Mouse (Mus musculus) hindbrain, embryonic 12.5 days (tissue): ENCODE measurements around the gene Fcgr4. TPM values are rescaled to one million over a fixed set of nuclear protein-coding genes. Genes with fewer than 3 reads are reported as not detected.

Experiments
- ATAC-seq: fragments of 200-750 bp; cut with Nextera tagmentation; 2 replicates; pipeline ENCODE4 v1.8.0; 2017; ENCODE audit warnings: moderate TSS enrichment; ENCODE audit not compliant: low FRiP score
- H3K27ac ChIP-seq: fragments of 300-500 bp; sonication (generic); 2 replicates; pipeline ENCODE4 v1.5.1; 2016; ENCODE audit warnings: mild to moderate bottlenecking
- H3K27me3 ChIP-seq: fragments of 300-500 bp; sonication (generic); 2 replicates; pipeline ENCODE4 v1.6.1; 2016; ENCODE audit warnings: mild to moderate bottlenecking
- H3K36me3 ChIP-seq: fragments of 300-500 bp; sonication (generic); 2 replicates; pipeline ENCODE4 v1.6.1; 2016; ENCODE audit warnings: mild to moderate bottlenecking
- H3K4me1 ChIP-seq: fragments of 300-500 bp; sonication (generic); 2 replicates; pipeline ENCODE4 v1.6.1; 2016
- H3K4me2 ChIP-seq: fragments of 300-500 bp; sonication (generic); replicated peaks from 2 replicates; pipeline ENCODE4 v1.6.1; 2016; ENCODE audit warnings: mild to moderate bottlenecking
- H3K4me3 ChIP-seq: fragments of 300-500 bp; sonication (generic); 2 replicates; pipeline ENCODE4 v1.5.1; 2016; ENCODE audit warnings: mild to moderate bottlenecking
- H3K9ac ChIP-seq: fragments of 300-500 bp; sonication (generic); 2 replicates; pipeline ENCODE4 v1.6.1; 2016; ENCODE audit warnings: mild to moderate bottlenecking, moderate library complexity
- H3K9me3 ChIP-seq: fragments of 300-500 bp; sonication (generic); replicated peaks from 2 replicates; pipeline ENCODE4 v1.6.1; 2016; ENCODE audit warnings: mild to moderate bottlenecking
- WGBS: fragments of 180-500 bp; shearing (Covaris S2); methylation state at CpG from one replicate; pipeline ENCODE4 v1.1.7; 2016; 5-methylcytosine and 5-hydroxymethylcytosine counted together
- polyA plus RNA-seq: library from polyadenylated mRNA; unstranded; fragments of >200 nt; fragmentation: Nextera tagmentation; extraction: Ambion mirVana; gene quantifications from 2 replicates; pipeline ENCODE4 v1.2.1, GENCODE M21; 2016

Gene Fcgr4
- polyA plus RNA-seq, 1 experiment from 2014 or later = 0.45 TPM

DNA sequence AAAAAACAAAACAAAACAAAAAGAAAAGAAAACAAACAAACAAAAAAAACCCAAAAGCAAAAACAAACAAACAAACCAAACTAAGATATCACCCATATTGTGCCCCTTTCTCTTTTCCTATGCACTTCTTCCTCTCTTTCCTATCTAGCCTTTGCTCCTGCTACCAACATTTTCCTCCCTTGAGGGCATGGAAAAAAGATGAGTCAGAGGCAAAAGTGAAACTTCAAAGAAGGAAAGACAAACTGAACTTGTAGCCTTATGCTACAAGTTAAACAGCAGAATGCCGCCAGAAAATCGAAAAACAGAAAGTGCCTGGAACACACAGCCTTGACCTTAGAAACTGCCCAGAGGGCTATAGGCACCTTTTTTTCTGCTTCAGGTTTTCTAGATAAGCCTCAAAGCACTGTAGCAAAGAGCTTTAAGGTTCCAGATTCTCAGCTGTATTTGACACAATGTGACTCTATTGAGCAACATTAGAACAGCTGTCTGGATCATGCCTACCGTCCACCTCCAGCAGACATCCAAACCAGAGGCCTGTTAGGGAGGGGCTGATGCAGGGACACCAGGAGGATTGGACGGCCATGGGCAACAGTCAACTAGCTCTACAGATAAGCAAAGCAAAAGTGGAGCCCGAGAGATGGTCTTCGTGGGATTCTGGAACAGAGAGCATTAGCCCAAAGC, 1.9 kb upstream of the Fcgr4 start:
- Histone ChIP-seq H3K27ac (no peak overlapping the region), H3K27me3 (no peaks in the 10 kb centered on the region), H3K4me1 (no peaks in the 10 kb centered on the region), H3K9me3 (no peaks in the 10 kb centered on the region), H3K9ac (no peak overlapping the region), H3K36me3 (no peaks in the 10 kb centered on the region), H3K4me3 (no peak overlapping the region), H3K4me2 (no peak overlapping the region)
- WGBS = 93% methylated on average over 6 of the region's 6 CpGs
- ATAC-seq = no peak

DNA sequence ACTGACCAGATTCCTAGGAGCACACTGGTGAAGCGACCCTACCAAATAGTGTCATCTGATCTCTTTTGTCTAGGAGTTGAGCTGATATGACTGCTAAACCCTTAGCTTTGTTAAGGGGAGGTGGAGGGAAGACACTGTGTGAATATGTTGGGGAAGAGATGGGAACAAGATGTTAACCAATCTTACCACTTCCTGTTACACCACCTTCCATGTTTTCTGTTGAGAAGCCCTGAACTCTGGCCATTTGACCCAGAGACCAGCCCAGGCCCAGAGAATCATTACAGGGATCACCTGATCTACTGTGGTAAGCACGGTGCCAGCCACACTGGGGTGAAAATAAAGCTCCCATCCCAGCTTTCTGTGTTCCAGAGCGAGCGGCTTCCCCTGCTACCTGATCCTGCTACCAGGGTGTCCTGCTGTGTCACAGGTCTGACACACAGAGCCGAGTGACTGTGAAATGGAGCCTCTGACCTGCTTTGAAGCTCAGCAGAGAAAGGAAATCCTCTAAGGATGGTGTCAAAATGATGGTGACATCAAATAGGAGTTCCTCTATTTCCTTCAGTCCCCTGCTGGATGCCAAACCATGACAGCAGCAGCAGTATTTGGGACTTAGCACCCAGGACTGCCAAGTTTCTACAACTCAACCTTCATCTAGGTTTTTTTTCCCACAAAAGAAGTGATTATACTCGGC, 1.1 kb upstream of the Fcgr4 start:
- Histone ChIP-seq H3K27me3 (no peaks in the 10 kb centered on the region), H3K4me3 (no peak overlapping the region), H3K27ac (no peak overlapping the region), H3K9ac (no peak overlapping the region), H3K9me3 (no peaks in the 10 kb centered on the region), H3K4me1 (no peaks in the 10 kb centered on the region), H3K36me3 (no peaks in the 10 kb centered on the region), H3K4me2 (no peak overlapping the region)
- ATAC-seq = no peak
- 54% methylated on average over 6 of the region's 6 CpGs for WGBS

DNA sequence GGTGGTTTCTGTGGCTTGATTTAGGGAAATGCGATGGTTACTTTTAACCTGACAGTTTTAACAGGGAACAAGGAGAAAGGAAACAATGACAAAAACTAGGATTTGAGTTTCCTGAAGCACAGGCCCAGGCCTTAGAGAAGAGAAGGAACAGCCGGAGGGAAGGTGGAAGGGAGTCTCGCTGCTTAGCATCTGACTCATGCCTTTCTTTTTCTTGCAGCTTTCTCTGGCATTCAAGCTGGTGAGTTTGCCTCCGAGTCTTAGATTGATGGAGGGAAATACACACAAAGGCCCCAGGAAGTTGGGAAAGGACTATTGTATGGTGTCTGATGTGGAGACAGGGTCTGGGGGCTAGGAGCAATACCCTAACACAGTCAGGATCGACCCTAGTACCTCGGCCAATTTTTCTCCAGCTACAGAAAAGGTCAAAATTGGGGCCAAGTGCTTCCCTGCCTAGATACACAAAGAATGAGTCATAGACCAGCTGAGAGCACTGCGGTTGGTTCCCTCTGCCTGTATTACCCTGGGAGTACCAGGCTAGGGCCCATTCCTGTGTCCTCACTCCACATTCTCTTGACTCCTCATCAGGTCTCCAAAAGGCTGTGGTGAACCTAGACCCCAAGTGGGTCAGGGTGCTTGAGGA, 711 bp downstream of the Fcgr4 start:
- Histone ChIP-seq H3K4me3 (no peak overlapping the region), H3K27me3 (no peaks in the 10 kb centered on the region), H3K36me3 (no peaks in the 10 kb centered on the region), H3K9me3 (no peaks in the 10 kb centered on the region), H3K4me2 (no peak overlapping the region), H3K9ac (no peak overlapping the region), H3K27ac (no peak overlapping the region), H3K4me1 (no peaks in the 10 kb centered on the region)
- no peak for ATAC-seq
- WGBS = 77% methylated on average over 7 of the region's 7 CpGs

DNA sequence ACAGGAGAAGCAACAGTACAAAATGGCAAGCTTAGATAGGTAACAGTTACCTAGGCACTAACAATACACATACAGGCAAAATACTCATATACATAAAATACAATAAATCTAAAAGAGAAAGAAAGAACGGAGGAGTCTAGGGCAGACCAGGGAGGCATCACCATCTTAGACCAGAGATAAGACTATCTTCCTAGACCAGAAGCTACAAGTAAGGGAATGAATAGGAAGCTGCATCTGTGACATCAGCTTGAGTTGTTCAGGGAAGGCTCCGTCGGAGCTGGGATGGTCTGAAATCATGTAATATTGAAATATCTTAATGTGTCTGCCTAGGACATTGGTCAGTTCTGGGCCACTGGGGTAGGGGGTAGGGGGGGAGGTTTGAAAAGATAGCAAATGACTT, 13.0 kb downstream of the Fcgr4 start:
- Histone ChIP-seq H3K4me3 (no peak overlapping the region), H3K9me3 (no peaks in the 10 kb centered on the region), H3K4me1 (peaks cover 19% of the 10 kb centered on the region; the same call in 1 of the 2 replicates), H3K9ac (no peak overlapping the region), H3K27me3 (peaks cover 49% of the 10 kb centered on the region), H3K27ac (no peak overlapping the region), H3K36me3 (no peaks in the 10 kb centered on the region), H3K4me2 (no peak overlapping the region)
- no peak for ATAC-seq
- WGBS = 85% methylated on average over 3 of the region's 3 CpGs

DNA sequence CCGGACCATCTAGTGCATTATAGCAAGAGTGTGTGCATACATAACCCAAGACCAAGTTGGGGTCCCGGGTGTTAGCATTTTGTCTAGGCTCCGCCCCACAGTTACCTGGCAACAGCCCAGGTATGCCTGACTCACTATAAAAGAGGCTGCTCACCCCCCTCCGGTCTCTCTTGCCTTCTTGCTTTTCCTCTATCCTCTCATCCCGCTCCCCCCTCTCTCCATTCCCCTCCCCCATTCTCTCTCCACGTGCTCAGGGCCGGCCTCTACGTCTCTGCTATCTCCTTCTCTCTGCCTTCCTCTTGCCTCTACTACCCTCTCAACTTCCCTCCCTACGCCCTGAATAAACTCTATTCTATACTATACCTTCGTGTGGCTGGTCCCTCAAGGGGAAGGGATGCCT, 14.0 kb downstream of the Fcgr4 start:
- WGBS = 2% methylated on average over 10 of the region's 10 CpGs
- ATAC-seq = no peak
- no peaks in the 10 kb centered on the region for H3K36me3 ChIP-seq
- peak overlapping the region; percentile 56 for H3K4me3 ChIP-seq
- H3K27ac ChIP-seq = no peak overlapping the region
- H3K4me1 ChIP-seq = peaks cover 21% of the 10 kb centered on the region; the same call in 1 of the 2 replicates
- no peaks in the 10 kb centered on the region for H3K9me3 ChIP-seq
- H3K9ac ChIP-seq = peak overlapping the region; percentile 50
- peaks cover 49% of the 10 kb centered on the region for H3K27me3 ChIP-seq
- peak overlapping the region; percentile 83 for H3K4me2 ChIP-seq

DNA sequence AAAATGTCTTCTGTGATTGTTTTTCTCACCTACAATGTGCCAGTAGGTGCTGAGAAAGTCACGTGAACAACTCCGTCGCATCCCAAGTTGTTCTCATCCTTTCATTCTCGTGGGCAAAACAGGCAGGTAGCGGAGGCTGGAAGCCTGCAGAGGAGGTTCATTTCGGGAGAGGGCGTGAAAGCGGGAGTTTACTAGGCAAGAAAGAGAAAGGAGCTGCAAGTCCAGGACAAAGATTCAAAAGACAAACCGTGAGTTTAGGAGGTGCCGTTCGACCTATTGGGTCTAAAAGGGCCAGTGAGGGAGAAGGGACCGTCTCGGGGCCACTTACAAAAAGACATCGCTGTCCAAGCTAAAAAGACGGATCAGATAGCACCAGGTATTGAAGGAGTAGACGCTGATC, 14.5 kb downstream of the Fcgr4 start:
- WGBS = under 1% methylated on average over 16 of the region's 16 CpGs
- Histone ChIP-seq H3K4me3 (peak overlapping the region; percentile 56), H3K27me3 (peaks cover 49% of the 10 kb centered on the region), H3K9me3 (no peaks in the 10 kb centered on the region), H3K36me3 (no peaks in the 10 kb centered on the region), H3K27ac (no peak overlapping the region), H3K9ac (peak overlapping the region; percentile 50), H3K4me1 (peaks cover 21% of the 10 kb centered on the region; the same call in 1 of the 2 replicates), H3K4me2 (peak overlapping the region; percentile 83)
- 0 out of 2 replicates have a peak, but pooled peaks have one; percentile 3 for ATAC-seq

DNA sequence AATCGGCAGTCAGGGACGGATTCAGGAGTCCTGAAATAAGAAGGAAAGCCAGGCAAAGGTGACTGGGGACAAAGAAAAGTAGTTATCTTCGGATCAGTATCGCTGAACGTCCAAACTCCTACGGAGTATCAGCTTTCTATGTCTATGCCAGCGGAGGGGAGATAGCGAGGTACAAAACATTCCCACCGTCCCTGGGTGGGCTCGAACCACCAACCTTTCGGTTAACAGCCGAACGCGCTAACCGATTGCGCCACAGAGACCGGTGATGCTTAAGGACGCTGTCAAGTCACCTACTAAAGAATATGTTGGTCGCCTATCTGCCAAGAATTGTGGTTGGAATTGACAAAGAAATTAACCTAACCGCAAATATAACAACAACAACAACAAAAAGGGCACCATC, 15.0 kb downstream of the Fcgr4 start:
- Histone ChIP-seq H3K4me2 (peak overlapping the region; percentile 83), H3K4me1 (peaks cover 21% of the 10 kb centered on the region; the same call in 1 of the 2 replicates), H3K36me3 (no peaks in the 10 kb centered on the region), H3K27ac (no peak overlapping the region), H3K9ac (peak overlapping the region; percentile 50), H3K27me3 (peaks cover 49% of the 10 kb centered on the region), H3K4me3 (peak overlapping the region; percentile 56), H3K9me3 (no peaks in the 10 kb centered on the region)
- 0% methylated on average over 20 of the region's 20 CpGs for WGBS
- ATAC-seq = peak; percentile 69

DNA sequence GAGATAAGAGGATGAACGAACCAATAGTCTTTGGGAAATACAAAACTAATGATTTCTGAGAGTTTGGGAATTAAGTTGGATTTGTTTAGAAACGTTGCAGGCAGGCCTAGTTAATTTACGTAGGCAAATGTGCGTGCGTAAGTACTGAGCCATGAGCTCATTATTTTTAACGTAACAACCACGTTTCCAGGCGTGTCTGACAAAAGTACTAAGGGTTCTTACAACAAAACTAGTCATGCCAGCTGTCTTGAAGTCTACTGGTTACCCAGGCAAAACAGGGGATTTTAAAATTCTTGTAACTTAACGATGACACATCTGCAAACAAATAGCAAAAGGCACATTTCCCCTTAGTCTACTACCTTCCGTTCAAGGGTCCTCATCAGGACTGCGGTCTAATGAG, 15.5 kb downstream of the Fcgr4 start:
- Histone ChIP-seq H3K36me3 (no peaks in the 10 kb centered on the region), H3K4me1 (peaks cover 21% of the 10 kb centered on the region; the same call in 1 of the 2 replicates), H3K4me2 (peak overlapping the region; percentile 83), H3K9me3 (no peaks in the 10 kb centered on the region), H3K9ac (no peak overlapping the region), H3K4me3 (peak overlapping the region; percentile 56), H3K27me3 (peaks cover 49% of the 10 kb centered on the region), H3K27ac (no peak overlapping the region)
- 6% methylated on average over 11 of the region's 11 CpGs for WGBS
- no peak for ATAC-seq

DNA sequence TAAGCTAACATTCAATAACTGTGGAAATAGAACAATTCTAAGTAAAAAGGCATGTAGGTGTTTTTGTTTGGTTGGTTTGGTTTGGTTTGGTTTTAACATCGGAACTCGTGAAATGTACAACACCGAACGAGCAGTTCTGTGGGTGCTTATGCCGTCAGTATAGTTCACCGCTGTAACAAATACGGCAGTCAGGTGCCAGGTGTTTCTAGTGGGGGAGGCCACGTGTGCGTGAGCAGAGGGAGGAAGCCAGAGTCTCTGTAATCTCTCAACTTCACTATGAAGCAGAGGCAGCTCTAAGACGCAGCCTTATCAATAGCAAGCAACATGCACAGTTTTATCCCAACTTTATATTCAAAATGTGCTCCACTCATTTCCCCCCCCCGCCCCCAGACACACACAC, 16.9 kb downstream of the Fcgr4 start:
- ATAC-seq = no peak
- no peak overlapping the region for H3K27ac ChIP-seq
- H3K9me3 ChIP-seq = no peaks in the 10 kb centered on the region
- no peak overlapping the region for H3K4me3 ChIP-seq
- peak overlapping the region; percentile 83; the same call in 1 of the 2 replicates for H3K4me2 ChIP-seq
- no peaks in the 10 kb centered on the region for H3K36me3 ChIP-seq
- peaks cover 21% of the 10 kb centered on the region; the same call in 1 of the 2 replicates for H3K4me1 ChIP-seq
- H3K9ac ChIP-seq = no peak overlapping the region
- H3K27me3 ChIP-seq = peaks cover 43% of the 10 kb centered on the region
- 56% methylated on average over 11 of the region's 11 CpGs for WGBS

DNA sequence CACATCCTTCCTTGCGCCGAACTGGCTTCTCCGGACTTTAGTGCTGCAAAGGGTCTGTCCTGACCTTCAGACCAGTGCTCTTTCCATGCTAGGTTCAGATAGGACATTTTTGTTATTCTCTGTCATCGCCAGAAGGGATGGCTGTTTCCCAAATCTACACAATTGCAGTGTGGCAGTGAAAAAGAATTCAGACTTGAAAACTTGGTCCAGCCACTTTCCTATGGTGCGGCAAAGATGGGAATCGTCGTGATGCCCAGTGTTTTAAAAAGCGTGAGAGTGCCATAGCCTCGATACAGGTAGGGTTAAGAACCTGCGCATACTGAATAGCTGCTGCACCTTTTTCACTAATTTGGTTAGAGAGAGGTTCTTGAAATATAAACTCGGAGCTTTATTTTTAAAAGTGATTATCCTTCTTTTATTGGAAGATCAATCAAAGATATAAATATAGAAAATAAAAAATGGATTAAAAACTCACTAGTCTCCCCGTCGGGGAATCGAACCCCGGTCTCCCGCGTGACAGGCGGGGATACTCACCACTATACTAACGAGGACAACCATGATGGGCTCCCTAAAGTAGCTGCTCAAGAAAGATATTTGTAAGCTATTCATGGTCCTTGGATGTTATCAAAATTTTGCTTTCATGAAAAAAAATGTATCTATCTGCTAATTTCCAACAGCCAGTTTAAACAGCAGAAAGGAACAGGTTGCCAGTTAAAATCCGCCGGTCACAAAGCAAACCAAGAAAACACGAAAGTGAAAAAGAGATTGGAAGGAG, 18.0 kb downstream of the Fcgr4 start:
- H3K27me3 ChIP-seq = peaks cover 32% of the 10 kb centered on the region
- H3K36me3 ChIP-seq = no peaks in the 10 kb centered on the region
- no peak overlapping the region for H3K27ac ChIP-seq
- no peaks in the 10 kb centered on the region for H3K9me3 ChIP-seq
- 5% methylated on average over 22 of the region's 22 CpGs for WGBS
- ATAC-seq = no peak
- peak overlapping the region; percentile 34 for H3K4me3 ChIP-seq
- H3K4me2 ChIP-seq = peak overlapping the region; percentile 56
- H3K9ac ChIP-seq = no peak overlapping the region; the same call in 1 of the 2 replicates
- peaks cover 21% of the 10 kb centered on the region; the same call in 1 of the 2 replicates for H3K4me1 ChIP-seq

DNA sequence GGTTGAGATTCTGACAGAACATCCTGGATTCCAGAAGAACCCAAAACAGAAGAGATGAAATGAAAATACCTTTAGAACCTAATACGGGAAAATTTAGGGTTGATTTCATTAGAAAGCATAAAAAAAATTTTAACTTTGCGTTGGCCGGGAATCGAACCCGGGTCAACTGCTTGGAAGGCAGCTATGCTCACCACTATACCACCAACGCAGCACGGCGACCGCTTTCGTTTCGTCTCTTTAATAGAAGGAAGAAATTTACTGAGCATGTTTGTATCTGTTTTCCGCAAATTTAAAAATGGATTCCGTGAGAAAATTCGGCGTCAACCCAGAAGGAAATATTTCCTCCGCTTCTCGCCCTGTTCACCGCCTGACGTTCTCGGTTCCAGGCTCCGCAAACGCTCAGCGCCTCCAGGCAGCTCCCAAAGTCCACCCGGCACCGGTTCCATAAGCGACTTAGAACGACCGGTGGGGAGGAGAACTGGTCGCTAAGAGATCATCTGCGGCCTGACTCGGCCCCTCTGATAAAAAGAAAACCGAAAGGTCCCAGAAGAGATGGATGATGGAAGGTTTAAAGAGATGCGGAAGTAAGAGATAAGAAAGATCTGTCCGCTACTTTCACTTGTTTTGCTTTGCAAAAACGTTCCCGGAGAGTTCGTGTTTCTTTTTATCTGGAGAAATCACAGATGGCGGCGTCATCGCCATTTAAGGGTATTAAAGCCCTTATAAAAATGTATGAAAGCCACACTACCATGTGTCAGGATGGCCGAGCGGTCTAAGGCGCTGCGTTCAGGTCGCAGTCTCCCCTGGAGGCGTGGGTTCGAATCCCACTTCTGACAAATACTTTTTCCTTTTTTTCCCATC, 19.4 kb downstream of the Fcgr4 start:
- peak overlapping the region; percentile 81 for H3K4me3 ChIP-seq
- peak overlapping the region; percentile 80 for H3K27ac ChIP-seq
- ATAC-seq = peak; percentile 87
- peak overlapping the region; percentile 49 for H3K4me2 ChIP-seq
- no peaks in the 10 kb centered on the region for H3K9me3 ChIP-seq
- no peaks in the 10 kb centered on the region for H3K36me3 ChIP-seq
- peaks cover 15% of the 10 kb centered on the region; the same call in 1 of the 2 replicates for H3K4me1 ChIP-seq
- peak overlapping the region; percentile 75 for H3K9ac ChIP-seq
- under 1% methylated on average over 47 of the region's 47 CpGs for WGBS
- peaks cover 20% of the 10 kb centered on the region for H3K27me3 ChIP-seq
